Mouse (Mus musculus): ENCODE measurements around the gene Arfgef2.

DNA sequence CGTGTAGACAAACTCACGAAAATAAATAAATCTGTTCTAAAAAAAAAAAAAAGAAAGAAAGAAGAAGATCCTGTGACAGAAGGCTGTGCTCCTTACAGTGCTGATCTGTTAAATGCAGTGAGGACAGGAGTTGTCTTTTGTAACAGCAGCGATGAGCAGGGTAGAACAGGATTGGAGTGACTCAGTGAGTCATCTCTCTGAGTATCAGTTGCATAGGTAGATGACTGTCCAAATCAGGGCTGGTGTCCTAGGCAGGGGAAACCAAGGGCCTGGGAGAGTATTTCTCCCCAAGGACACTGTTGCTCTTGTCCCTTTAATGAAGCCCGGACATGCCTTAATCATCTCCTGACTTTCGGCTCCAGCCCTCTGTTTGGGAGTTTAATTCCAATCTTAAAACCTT lies 4.1 kb downstream of the Arfgef2 start:
- TF ChIP-seq CTCF (IDR thresholded peaks at IDR 0.05; ENCODE audit: low read depth, low read length) (no peak), POLR2A (IDR thresholded peaks at IDR 0.05; ENCODE audit: insufficient read depth, low read length) (no peak), EP300 (IDR thresholded peaks at IDR 0.05; ENCODE audit: insufficient read depth, low read depth, low read length) (no peak)
